ENCODE assay signal across 17 mouse cellular contexts in genomic region chr5:35926511-35926910, GRCm38 (mm10). TPM values are rescaled to one million over a fixed set of nuclear protein-coding genes. Genes with fewer than 3 reads are reported as not detected.
DNase-seq lines count a peak whose midpoint lies in the region; ATAC-seq and TF ChIP-seq lines count a peak whose summit lies in the region.
"Had no signal": no experiment of that assay in that cellular context is flagged by ENCODE, and none has a peak within 500 bp of the region (broad histone marks: within the 10 kb centered on the region; RNA-seq: fewer than 3 reads in every experiment).

No protein-coding gene starts in this region.

- H3K27ac ChIP-seq in forebrain, embryonic 14.5 days (ENCODE audit: low read depth, low read length), result peak overlapping the region; percentile 14; the same call in 1 of the 2 replicates
- H3K27ac ChIP-seq in forebrain, postnatal 0 days (ENCODE audit: low read depth, low read length), result no peak overlapping the region
- peak overlapping the region; percentile 79 for H3K27ac ChIP-seq in hindbrain, embryonic 10.5 days
- no peak overlapping the region for H3K27ac ChIP-seq in hindbrain, postnatal 0 days
- H3K27ac ChIP-seq: limb, embryonic 12.5 days; liver, embryonic 13.5 days had no signal

- intact Hi-C loops in left cerebral cortex, postnatal 4 days (cut with DNase I), result no loop called here

- ATAC-seq in forebrain, embryonic 14.5 days, result no peak
- ATAC-seq in forebrain, postnatal 0 days, result no peak
- 0 out of 2 replicates have a peak, but pooled peaks have one; percentile 16 for ATAC-seq in hindbrain, postnatal 0 days
- ATAC-seq: intestine, embryonic 15.5 days had no signal

- DNase-seq in forebrain, embryonic 14.5 days (ENCODE audit: low spot score), result peak; percentile 11
- DNase-seq in forebrain, postnatal 0 days, result no peak
- peak; percentile 51 for DNase-seq in left cerebral cortex, postnatal 4 days
- no peak for DNase-seq in left cerebral cortex, adult 9 months (ENCODE audit: low spot score in 2 of 2)
- no peak for DNase-seq in hindbrain, embryonic 10.5 days (ENCODE audit: low spot score)
- DNase-seq in hindbrain, postnatal 0 days (ENCODE audit: low spot score), result no peak
- no peak for DNase-seq in adrenal gland, postnatal 10 days
- no peak for DNase-seq in testis, postnatal 10 days (ENCODE audit: low spot score)
- DNase-seq: adrenal gland, adult 8-10 months; cerebellum, adult 18-20 months; gastrocnemius, postnatal 36 days; layer of hippocampus, postnatal 36 days; liver, embryonic 13.5 days; retina, postnatal 1 day had no signal

- no peak overlapping the region for H3K4me2 ChIP-seq in forebrain, embryonic 14.5 days (ENCODE audit: low read length)
- H3K4me2 ChIP-seq in forebrain, postnatal 0 days (ENCODE audit: low read depth), result no peak overlapping the region
- no peak overlapping the region for H3K4me2 ChIP-seq in hindbrain, postnatal 0 days (ENCODE audit: low read depth, low read length)
- H3K4me2 ChIP-seq: intestine, embryonic 15.5 days; limb, embryonic 12.5 days; liver, embryonic 13.5 days had no signal

- H3K9me3 ChIP-seq in forebrain, embryonic 14.5 days (replicated peaks; ENCODE audit: control insufficient read depth, low read length), result no peaks in the 10 kb centered on the region
- H3K9me3 ChIP-seq in forebrain, postnatal 0 days (ENCODE audit: low read length), result no peaks in the 10 kb centered on the region
- no peaks in the 10 kb centered on the region for H3K9me3 ChIP-seq in hindbrain, embryonic 10.5 days
- no peaks in the 10 kb centered on the region for H3K9me3 ChIP-seq in hindbrain, postnatal 0 days (ENCODE audit: low read length)
- H3K9me3 ChIP-seq: intestine, embryonic 15.5 days; limb, embryonic 12.5 days; liver, embryonic 13.5 days had no signal

- no peak overlapping the region for H3K4me3 ChIP-seq in forebrain, embryonic 14.5 days (ENCODE audit: low read depth, low read length)
- no peak overlapping the region for H3K4me3 ChIP-seq in forebrain, postnatal 0 days (ENCODE audit: low read depth, low read length)
- no peak overlapping the region for H3K4me3 ChIP-seq in hindbrain, embryonic 10.5 days
- H3K4me3 ChIP-seq in hindbrain, postnatal 0 days (ENCODE audit: low read length), result no peak overlapping the region
- H3K4me3 ChIP-seq: erythroblast, embryonic 14.5 days; intestine, embryonic 15.5 days; limb, embryonic 12.5 days; liver, embryonic 13.5 days had no signal

- no peaks in the 10 kb centered on the region for H3K36me3 ChIP-seq in forebrain, embryonic 14.5 days (ENCODE audit: control insufficient read depth, insufficient read depth, low read length)
- H3K36me3 ChIP-seq in forebrain, postnatal 0 days (ENCODE audit: insufficient read depth), result no peaks in the 10 kb centered on the region
- no peaks in the 10 kb centered on the region for H3K36me3 ChIP-seq in hindbrain, embryonic 10.5 days
- no peaks in the 10 kb centered on the region for H3K36me3 ChIP-seq in hindbrain, postnatal 0 days (ENCODE audit: insufficient read depth, low read length)
- H3K36me3 ChIP-seq: intestine, embryonic 15.5 days; limb, embryonic 12.5 days; liver, embryonic 13.5 days had no signal

- WGBS in forebrain, embryonic 14.5 days, result 63% methylated on average over 8 of the region's 8 CpGs
- WGBS in forebrain, postnatal 0 days, result 58% methylated on average over 8 of the region's 8 CpGs
- 80% methylated on average over 8 of the region's 8 CpGs for WGBS in hindbrain, embryonic 10.5 days
- WGBS in hindbrain, postnatal 0 days, result 37% methylated on average over 8 of the region's 8 CpGs

- H3K27me3 ChIP-seq in forebrain, embryonic 14.5 days (replicated peaks; ENCODE audit: control insufficient read depth, insufficient read depth, low read length), result no peaks in the 10 kb centered on the region
- H3K27me3 ChIP-seq in forebrain, postnatal 0 days (ENCODE audit: insufficient read depth, low read length), result no peaks in the 10 kb centered on the region
- no peaks in the 10 kb centered on the region for H3K27me3 ChIP-seq in hindbrain, embryonic 10.5 days (ENCODE audit: insufficient read depth, poor library complexity, severe bottlenecking)
- H3K27me3 ChIP-seq in hindbrain, postnatal 0 days (ENCODE audit: insufficient read depth, low read length), result no peaks in the 10 kb centered on the region
- H3K27me3 ChIP-seq: intestine, embryonic 15.5 days; limb, embryonic 12.5 days; liver, embryonic 13.5 days had no signal

- no peak for TF ChIP-seq CTCF in forebrain, postnatal 0 days (IDR thresholded peaks at IDR 0.05; ENCODE audit: low read depth)
- no peak for TF ChIP-seq CTCF in hindbrain, postnatal 0 days (IDR thresholded peaks at IDR 0.05; ENCODE audit: low read depth)

- no peak overlapping the region for H3K9ac ChIP-seq in forebrain, embryonic 14.5 days (ENCODE audit: low read length)
- H3K9ac ChIP-seq in forebrain, postnatal 0 days, result no peak overlapping the region
- H3K9ac ChIP-seq in hindbrain, postnatal 0 days (replicated peaks; ENCODE audit: low read length), result no peak overlapping the region
- H3K9ac ChIP-seq: intestine, embryonic 15.5 days; limb, embryonic 12.5 days; liver, embryonic 13.5 days had no signal

- peaks cover 27% of the 10 kb centered on the region for H3K4me1 ChIP-seq in forebrain, embryonic 14.5 days (ENCODE audit: control insufficient read depth, insufficient read depth, low read length)
- H3K4me1 ChIP-seq in forebrain, postnatal 0 days (ENCODE audit: insufficient read depth), result peaks cover 13% of the 10 kb centered on the region; the same call in 1 of the 2 replicates
- peaks cover 75% of the 10 kb centered on the region for H3K4me1 ChIP-seq in hindbrain, embryonic 10.5 days (replicated peaks)
- peaks cover 17% of the 10 kb centered on the region for H3K4me1 ChIP-seq in hindbrain, postnatal 0 days (ENCODE audit: insufficient read depth, low read length)
- H3K4me1 ChIP-seq: liver, embryonic 13.5 days had no signal

RNA-seq across cellular contexts. Expression of gene Afap1, which starts 33.4 kb away (rescaled TPM):
- polyA plus RNA-seq in forebrain, embryonic 14.5 days (2014; fragmentation: Nextera tagmentation; extraction: Ambion mirVana), result 36.9 and 45.8 TPM in 2 replicates
- 44.2 and 48.2 TPM in 2 replicates for total RNA-seq in forebrain, postnatal 0 days (2014; rRNA removed)
- polyA plus RNA-seq in forebrain, postnatal 0 days (2015; fragmentation: Nextera tagmentation; extraction: Ambion mirVana), result 45.6 and 49.3 TPM in 2 replicates
- total RNA-seq in left cerebral cortex, postnatal 4 days (2021), result 100 to 1,000 TPM; 221 to 230 TPM
- 38.6 and 56.5 TPM in 2 replicates for polyA plus RNA-seq in hindbrain, embryonic 10.5 days (2016; fragmentation: Nextera tagmentation; extraction: Ambion mirVana)
- total RNA-seq in hindbrain, postnatal 0 days (2014; rRNA removed), result 59.7 and 89.4 TPM in 2 replicates
- polyA plus RNA-seq in hindbrain, postnatal 0 days (2015; fragmentation: Nextera tagmentation; extraction: Ambion mirVana), result 38.2 and 43.6 TPM in 2 replicates
- total RNA-seq in adrenal gland, postnatal 10 days (2021), result 10 to 100 TPM; 24.2 to 30.6 TPM

Comparison
In these comparisons a context has a peak if more than half of its experiments do, and no peak if none do; other contexts are left out.
1. DNase-seq: peak in forebrain, embryonic 14.5 days (single experiment) and left cerebral cortex, postnatal 4 days (single experiment); none in forebrain, postnatal 0 days (single experiment), left cerebral cortex, adult 9 months (0 of 2), hindbrain, embryonic 10.5 days (single experiment), hindbrain, postnatal 0 days (single experiment), adrenal gland, postnatal 10 days (single experiment) and testis, postnatal 10 days (single experiment).
2. H3K27ac ChIP-seq: peak in forebrain, embryonic 14.5 days (single experiment) and hindbrain, embryonic 10.5 days (single experiment); none in forebrain, postnatal 0 days (single experiment) and hindbrain, postnatal 0 days (single experiment).